In genomic region chr19:38901146-38902135, GRCm38 (mm10) we compare ENCODE assay signal across 8 mouse cellular contexts. TPM values are rescaled to one million over a fixed set of nuclear protein-coding genes. Genes with fewer than 3 reads are reported as not detected.
DNase-seq lines count a peak whose midpoint lies in the region; ATAC-seq and TF ChIP-seq lines count a peak whose summit lies in the region.

No protein-coding gene starts in this region.

- no peaks in the 10 kb centered on the region for H3K27me3 ChIP-seq in liver, adult 2 months (ENCODE audit: control insufficient read depth, insufficient read depth, low read length)
- no peaks in the 10 kb centered on the region for H3K27me3 ChIP-seq in liver, embryonic 11.5 days (replicated peaks; ENCODE audit: control insufficient read depth, insufficient read depth, low read length)

- no peak for ATAC-seq in liver, embryonic 11.5 days (replicated peaks; ENCODE audit: low FRiP score)

- no peaks in the 10 kb centered on the region for H3K79me2 ChIP-seq in liver, adult 2 months (ENCODE audit: control insufficient read depth, insufficient read depth, low read length)

- H3K27ac ChIP-seq in gastrocnemius, adult 2 months = no peak overlapping the region
- H3K27ac ChIP-seq in liver, adult 2 months (replicated peaks; ENCODE audit: insufficient read depth, low read depth, low read length) = no peak overlapping the region
- H3K27ac ChIP-seq in liver, embryonic 11.5 days (ENCODE audit: low read depth, low read length) = no peak overlapping the region

- no peak overlapping the region for H3K4me3 ChIP-seq in gastrocnemius, adult 2 months
- no peak overlapping the region for H3K4me3 ChIP-seq in liver, adult 2 months (ENCODE audit: insufficient read depth, low read depth, low read length)
- no peak overlapping the region for H3K4me3 ChIP-seq in liver, embryonic 11.5 days (ENCODE audit: low read depth, low read length)

- peaks cover 3% of the 10 kb centered on the region; the same call in 1 of the 2 replicates for H3K4me1 ChIP-seq in liver, adult 2 months (ENCODE audit: control insufficient read depth, insufficient read depth, low read length)
- no peaks in the 10 kb centered on the region for H3K4me1 ChIP-seq in liver, embryonic 11.5 days (replicated peaks; ENCODE audit: control insufficient read depth, insufficient read depth, low read length)

- 69% methylated on average over 12 of the region's 12 CpGs for WGBS in liver, adult 2 months
- WGBS in liver, embryonic 11.5 days = 88% methylated on average over 12 of the region's 12 CpGs

- H3K9me3 ChIP-seq in liver, embryonic 11.5 days (ENCODE audit: control insufficient read depth, low read length) = no peaks in the 10 kb centered on the region

- DNase-seq in gastrocnemius, adult 2 months = no peak
- no peak for DNase-seq in gastrocnemius, postnatal 10 days
- DNase-seq in liver, adult 2 months (ENCODE audit: extremely low read depth, low read depth, low spot score) = peak; percentile 15
- no peak for DNase-seq in liver, embryonic 11.5 days (ENCODE audit: low spot score)
- DNase-seq in brain, embryonic 14.5 days (ENCODE audit: low read depth) = peak; percentile 90
- peak; percentile 8 for DNase-seq in lung, postnatal 36 days
- DNase-seq in yolk sac, embryonic 10.5 days (ENCODE audit: low spot score) = no peak
- no peak for DNase-seq in gastrocnemius, adult 8-10 months (ENCODE audit: low spot score in 2 of 2)

- peak; percentile 37 for TF ChIP-seq CTCF in gastrocnemius, adult 2 months (IDR thresholded peaks at IDR 0.05)
- no peak for TF ChIP-seq CTCF in liver, adult 2 months (IDR thresholded peaks at IDR 0.05; ENCODE audit: low read depth, low read length)
- TF ChIP-seq CTCF in brain, embryonic 14.5 days (IDR thresholded peaks at IDR 0.05; ENCODE audit: borderline replicate concordance, extremely low read depth, insufficient read depth, insufficient read length) = peak; percentile 15; the same call in 1 of the 2 replicates

- intact Hi-C loops in gastrocnemius, adult 2 months (cut with DNase I) = no loop called here

- H3K36me3 ChIP-seq in liver, adult 2 months (ENCODE audit: control insufficient read depth, insufficient read depth, low read length) = peaks cover 5% of the 10 kb centered on the region
- peaks cover 5% of the 10 kb centered on the region; the same call in 1 of the 2 replicates for H3K36me3 ChIP-seq in liver, embryonic 11.5 days (ENCODE audit: control insufficient read depth, insufficient read depth, low read length)

- no peak overlapping the region for H3K4me2 ChIP-seq in liver, embryonic 11.5 days

- no peak overlapping the region for H3K9ac ChIP-seq in liver, adult 2 months (ENCODE audit: low read depth, low read length)
- H3K9ac ChIP-seq in liver, embryonic 11.5 days (ENCODE audit: low read depth, low read length) = no peak overlapping the region

- no peak for TF ChIP-seq POLR2A in liver, adult 2 months (IDR thresholded peaks at IDR 0.05; ENCODE audit: extremely low read depth, insufficient read depth, low read length)
- no peak for TF ChIP-seq POLR2A in brain, embryonic 14.5 days (IDR thresholded peaks at IDR 0.05; ENCODE audit: borderline replicate concordance, extremely low read depth, insufficient read depth, insufficient read length, poor library complexity, severe bottlenecking)

RNA-seq across cellular contexts. Expression of gene Hells, which starts 29.3 kb away (rescaled TPM):
- 1 to 10 TPM in 1 of 2 experiments, under 1 TPM in 1; 0.28 to 1.8 TPM for total RNA-seq in gastrocnemius, adult 2 months (2021)
- total RNA-seq in gastrocnemius, postnatal 10 days (2021) = 1 to 10 TPM; 5.7 to 8.6 TPM
- total RNA-seq in liver, adult 2 months (2014; rRNA removed) = 0.92 and 1.5 TPM in 2 replicates
- polyA plus RNA-seq in liver, adult 2 months (2012; rRNA removed) = 0.11 and 0.20 TPM in 2 replicates
- 81.7 and 82.0 TPM in 2 replicates for polyA plus RNA-seq in liver, embryonic 11.5 days (2014; fragmentation: Nextera tagmentation; extraction: Ambion mirVana)
- polyA plus RNA-seq in brain, embryonic 14.5 days (2012; rRNA removed) = 11.2 and 18.0 TPM in 2 replicates
- under 1 TPM; 0.15 to 0.72 (median 0.23) TPM for total RNA-seq in gastrocnemius, adult 8-10 months (2022)

Comparison
In these comparisons a context has a peak if more than half of its experiments do, and no peak if none do; other contexts are left out.
1. DNase-seq: peak in liver, adult 2 months (single experiment), brain, embryonic 14.5 days (single experiment) and lung, postnatal 36 days (single experiment); none in gastrocnemius, adult 2 months (single experiment), gastrocnemius, postnatal 10 days (single experiment), liver, embryonic 11.5 days (single experiment), yolk sac, embryonic 10.5 days (single experiment) and gastrocnemius, adult 8-10 months (0 of 2).